Mouse (Mus musculus) urinary bladder, postnatal 14 days (tissue): ENCODE data around the gene Stk32b.

Experiments used
- DNase-seq: peaks from one replicate; pipeline ENCODE4 v3.0.0; 2021; ENCODE audit warnings: low spot score

Gene Stk32b

DNA sequence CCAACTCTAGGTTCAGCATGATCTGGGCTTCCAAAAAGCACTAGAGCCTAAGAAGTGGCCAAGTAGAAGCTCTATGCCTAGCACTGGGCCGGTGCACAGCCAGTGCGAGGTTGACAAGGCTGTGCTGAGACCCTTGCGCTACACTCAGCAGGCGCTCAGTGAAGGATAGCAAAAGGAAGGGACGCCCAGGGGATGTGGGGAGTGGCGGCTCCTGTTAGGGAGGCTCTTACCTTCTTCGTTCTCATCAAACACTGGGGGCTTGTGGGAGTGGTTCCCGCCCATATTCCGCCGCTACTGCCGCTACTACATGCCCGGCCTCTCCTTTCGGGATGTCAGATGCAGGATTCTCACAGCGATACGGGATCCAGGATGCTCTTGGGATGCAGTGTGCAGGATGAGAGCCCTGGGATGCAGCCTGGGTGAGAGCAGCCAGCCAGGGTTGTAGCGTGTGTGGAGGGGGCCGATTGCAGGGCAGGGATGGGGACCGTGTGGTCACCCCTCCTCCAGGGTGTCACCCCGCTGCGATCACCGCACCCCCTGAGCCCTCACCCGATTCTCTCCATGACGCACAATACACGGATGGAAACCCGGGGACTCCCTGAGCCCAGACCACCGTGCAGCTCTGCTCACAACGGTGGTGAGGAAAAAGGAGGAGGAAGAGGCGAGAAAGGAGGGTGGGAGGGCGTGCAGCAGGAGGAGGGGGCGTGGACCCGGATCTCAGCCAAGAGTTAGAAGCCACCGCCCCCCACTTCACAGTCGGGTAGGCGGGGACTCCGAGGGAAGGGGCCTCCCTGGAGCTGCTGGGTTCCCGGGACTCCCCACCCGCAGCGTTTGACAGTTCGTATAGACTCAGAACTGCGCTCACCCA is at the start of gene Stk32b:
Gene Stk32b (minus strand): TSS at position 667 of the 868 bp plus-strand sequence.
- DNase-seq: no peak

DNA sequence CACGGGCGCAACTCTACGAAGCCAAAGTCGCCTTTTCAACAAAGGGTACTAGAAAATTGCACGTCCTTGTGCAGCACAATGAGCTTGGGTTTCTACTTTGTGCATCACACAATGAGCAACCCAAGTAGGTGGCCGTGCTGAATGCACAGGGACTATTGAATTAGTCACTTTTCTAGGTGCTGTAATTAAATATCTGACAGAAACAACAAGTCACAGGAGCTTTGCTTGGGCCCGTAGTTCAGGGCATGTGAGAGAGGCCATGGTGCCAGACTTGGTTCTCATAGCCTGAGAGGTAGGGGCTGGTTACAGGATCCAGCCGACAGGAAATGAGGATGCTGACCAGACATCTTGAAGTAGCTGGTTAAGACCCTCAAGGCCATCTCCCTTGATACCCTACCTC is 48.9 kb upstream of the Stk32b start:
- no peak for DNase-seq

DNA sequence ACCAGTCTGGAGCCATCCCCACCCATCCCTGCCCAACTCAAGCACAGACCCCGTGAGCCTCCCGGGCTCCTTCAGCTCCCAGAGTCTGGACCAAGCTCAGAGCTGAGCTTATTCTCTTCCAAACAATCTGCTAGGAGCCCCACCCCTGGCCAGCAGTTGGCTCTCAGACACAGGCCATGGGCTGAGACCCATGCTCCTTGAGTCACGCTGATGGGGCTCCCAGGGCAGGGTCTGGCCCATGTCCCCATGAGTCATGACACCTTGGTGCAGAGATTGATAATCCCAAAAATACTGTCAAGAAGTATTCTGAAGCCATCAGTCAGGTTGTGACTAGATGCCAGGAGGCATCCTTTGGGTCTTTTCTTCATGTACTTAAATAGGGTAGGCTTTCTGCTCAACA is 45.1 kb upstream of the Stk32b start:
- no peak for DNase-seq

DNA sequence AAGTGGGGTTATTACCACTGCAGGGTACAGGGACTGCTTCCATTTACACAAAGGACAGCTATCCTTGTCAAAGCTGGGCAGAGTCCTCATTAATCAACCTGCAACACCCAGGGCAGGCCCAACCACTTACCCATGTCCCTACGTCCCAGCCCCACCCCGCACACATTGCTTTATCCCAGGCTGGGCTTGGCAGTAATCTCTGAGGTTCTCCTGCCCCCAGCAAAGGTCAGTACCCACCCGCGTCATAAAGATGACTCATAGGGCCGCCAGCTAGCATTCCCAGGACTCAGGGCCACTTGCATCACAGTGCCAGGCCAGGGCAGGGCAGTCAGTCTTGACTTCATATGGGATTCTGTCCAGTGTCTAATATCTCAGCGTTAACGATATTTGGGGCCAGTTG is 36.4 kb upstream of the Stk32b start:
- DNase-seq: no peak

DNA sequence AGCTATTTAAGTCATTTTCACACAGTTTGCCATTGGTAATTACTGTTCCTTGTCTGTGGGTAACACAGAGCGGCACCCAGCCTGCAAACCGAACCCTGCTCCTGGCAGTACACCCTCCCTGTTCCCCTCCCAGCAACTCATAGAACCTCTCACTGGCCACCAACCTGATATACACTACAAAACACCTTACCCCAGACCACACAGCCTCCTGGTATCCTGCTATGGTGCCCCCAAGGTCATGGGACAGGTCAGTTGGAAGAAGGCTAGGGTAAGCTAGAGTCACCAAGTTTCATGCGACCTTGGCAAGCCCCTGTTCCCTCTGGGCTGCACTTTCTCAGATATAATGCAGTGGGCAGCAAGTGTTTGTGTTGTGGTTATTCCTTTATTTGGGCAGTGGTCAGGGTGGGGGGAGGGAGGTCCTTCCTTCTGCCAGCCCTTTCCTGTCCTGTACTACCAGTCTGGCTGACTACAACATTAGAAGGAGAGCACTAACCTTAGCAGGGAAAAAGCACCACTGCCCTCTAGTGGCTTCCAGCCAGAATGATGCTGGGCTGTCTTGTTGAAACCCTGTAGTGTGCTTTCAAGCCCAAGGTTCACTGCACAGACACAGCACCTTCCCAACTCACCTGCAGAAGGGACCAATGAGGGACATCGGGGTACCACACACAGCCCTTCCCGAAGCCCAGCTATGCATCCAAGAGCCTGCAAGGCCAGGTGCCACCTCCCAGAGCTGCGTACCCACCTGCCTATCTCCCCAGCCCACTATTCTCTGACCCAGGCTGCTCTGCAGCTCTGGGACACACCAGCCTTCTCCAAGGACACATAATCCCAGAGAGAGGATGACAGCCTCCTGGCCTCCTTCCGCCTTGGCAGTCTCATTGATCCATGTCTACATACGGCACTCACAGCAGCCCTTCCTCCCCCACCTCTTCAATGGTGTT is 35.3 kb upstream of the Stk32b start:
- peak; percentile 69 for DNase-seq

DNA sequence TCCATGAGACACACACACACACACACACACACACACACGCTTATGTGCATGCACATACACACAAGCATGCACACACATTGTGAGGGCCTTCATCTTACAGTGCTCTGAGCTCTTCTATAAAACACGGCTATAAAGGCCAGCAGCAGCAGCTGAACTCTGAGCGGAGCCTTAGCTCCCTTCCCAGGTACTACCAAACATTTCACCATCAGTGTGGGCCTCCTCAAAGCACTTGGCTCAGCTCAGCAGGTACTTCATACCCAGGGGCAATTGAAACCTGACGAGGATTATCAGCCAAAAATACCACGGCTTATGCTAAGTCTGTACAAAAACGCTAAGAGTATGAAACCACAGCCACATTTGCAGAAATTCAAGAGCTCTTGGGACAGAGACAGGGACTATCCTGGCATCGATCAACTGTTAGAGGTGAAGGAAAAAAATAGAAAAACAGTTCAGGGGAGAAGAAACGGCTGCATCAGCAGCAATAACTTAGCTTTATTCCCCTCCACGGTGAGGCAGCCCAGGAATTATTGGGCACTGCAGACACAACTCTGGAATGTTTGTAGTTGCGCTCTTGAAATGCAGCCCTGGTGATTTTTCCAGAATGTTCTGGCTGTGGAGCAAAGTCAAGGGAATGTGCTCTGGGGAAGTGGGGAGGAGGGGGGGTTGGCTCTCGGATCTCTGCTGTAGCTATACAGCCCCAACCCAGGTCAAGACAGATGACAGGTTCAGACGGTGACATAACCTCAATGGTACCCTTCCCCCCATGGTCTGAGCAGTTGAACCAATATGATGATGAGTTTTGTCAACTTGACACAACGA is 27.1 kb upstream of the Stk32b start:
- no peak for DNase-seq

GRCm38 (mm10) chr5:37736213-37736612 is 19.2 kb upstream of the Stk32b start:
- no peak for DNase-seq

GRCm38 (mm10) chr5:37735224-37735623 is 18.3 kb upstream of the Stk32b start, which contains the start of gene Cytl1:
TSS of gene Cytl1 (plus strand) at chr5:37735519.
- DNase-seq: no peak

GRCm38 (mm10) chr5:37730781-37731180 is 13.8 kb upstream of the Stk32b start:
- DNase-seq: no peak

DNA sequence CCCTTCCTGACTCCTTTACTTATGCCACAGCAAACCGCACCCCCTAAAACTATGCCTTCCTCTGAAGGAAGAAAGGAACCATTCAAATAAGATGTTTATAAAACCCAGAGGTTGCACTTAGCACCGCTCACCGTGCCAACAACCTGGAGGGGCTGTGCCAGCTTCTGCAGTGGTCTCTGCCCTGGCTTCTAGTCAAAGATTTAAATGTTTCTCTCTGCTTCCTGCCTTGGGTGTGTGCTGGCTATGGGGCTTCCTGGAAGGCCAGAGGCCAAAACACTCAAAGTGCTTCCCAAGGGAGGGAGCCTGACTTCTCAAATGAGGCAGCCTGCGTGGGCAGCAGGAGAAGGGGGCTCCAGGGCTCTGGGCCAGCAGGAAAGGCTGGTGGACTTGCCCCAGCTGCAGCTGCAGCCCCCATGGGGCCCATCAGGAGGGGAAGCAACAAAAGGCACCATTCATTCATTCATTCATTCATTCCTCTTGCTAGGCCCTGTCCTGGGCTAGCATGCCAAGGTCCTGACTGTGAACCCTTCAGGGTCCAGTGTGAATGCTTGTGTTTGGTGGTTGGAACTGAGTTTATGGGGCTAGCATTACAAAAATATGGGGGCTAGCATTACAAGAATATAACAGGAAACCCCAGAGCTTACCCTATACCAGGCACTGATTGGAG is 8.4 kb upstream of the Stk32b start:
- DNase-seq: no peak

- no peak for DNase-seq
These were observed 3.7 kb upstream of the Stk32b start for GRCm38 (mm10) chr5:37720670-37721069.

- peak; percentile 53 for DNase-seq
These were observed 503 bp upstream of the Stk32b start for GRCm38 (mm10) chr5:37717384-37717963.

DNA sequence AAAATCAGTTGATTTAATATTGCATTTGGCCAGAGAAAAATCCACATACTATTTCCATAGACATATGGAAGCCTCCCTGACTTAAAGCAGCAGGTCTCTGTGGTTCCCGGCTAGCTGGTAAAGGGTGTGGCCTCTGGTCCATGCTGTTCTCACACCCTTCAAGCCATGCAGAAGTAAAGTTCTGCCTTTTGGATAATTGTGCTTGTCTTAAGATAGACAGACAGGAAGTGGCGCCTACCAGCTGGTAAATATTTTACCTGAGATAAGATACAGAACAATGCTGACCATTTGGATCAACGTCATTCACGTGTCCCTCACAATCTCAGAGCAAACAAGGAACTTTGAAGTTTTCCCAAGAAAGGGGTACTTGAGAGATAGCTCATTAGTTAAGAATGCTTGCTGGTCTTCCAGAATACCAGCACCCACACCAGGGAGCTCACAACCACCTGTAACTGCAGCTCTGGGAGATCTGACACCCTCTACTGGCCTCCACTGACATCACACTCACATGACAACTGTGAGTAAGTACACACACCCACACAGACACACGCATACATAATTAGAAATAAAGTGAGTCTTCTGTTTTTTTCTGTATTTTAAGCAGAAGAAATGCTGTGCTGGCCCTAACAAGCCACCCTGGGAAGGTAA is 7.6 kb downstream of the Stk32b start:
- DNase-seq: no peak

- no peak for DNase-seq
These were observed 8.8 kb downstream of the Stk32b start for GRCm38 (mm10) chr5:37708124-37708523.

DNA sequence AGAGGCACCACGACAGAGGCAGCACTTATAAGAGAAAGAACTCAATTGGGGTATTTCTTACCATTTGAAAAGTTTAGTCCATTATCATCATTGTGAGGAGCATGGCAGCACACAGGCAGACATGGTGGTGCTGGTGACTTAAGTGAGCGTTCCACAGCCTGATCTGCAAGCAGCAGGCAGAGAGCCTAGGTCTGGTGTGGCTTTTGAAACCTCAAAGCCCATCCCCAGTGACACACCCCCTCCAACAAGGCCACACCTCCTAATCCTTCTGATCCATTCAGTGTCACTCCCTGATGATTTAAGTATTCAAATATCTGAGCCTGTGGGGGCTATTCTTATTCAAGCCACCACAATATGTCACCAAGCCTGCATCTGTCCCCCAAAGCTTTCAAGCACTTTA is 12.0 kb downstream of the Stk32b start:
- no peak for DNase-seq

DNA sequence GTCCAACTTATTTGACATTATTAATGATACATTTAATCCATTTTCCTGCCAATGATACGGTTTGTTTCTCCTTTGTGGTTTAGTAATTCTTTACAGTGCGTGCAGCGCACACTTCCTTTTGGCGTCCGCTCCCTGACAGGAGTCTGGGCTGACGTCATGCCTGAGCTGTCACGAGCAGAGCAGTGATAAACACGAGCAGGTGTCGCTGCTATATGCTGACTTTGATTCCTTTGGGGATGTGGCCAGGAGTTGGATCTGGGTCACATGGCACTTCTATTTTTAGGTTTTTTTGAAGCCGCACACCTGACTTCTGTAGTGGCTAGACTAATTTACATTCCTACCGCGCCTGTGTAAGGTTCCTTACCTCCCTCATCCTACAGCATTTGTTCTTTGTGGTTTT is 17.2 kb downstream of the Stk32b start:
- no peak for DNase-seq

DNA sequence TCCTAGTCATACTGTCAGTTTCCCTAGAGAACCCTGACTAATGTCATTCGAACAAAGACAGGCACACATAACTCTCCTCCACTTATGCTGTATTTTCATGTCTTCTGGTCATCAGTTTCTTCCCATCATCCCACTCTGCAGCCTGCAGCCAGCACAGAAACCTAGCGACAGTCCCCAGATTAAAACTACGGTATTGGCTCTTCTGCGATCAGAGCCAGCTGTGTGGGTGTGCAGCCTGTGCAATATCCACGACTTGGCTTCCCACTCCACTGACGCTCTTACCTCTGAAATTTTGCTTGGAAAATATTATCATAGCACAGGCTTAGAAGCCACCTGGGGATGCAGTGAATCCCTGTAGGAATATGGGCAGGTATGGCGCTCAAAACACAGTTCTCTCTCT is 19.7 kb downstream of the Stk32b start:
- DNase-seq: no peak

- no peak for DNase-seq
These were observed 21.2 kb downstream of the Stk32b start for GRCm38 (mm10) chr5:37695773-37696172.

GRCm38 (mm10) chr5:37692759-37693158 is 24.2 kb downstream of the Stk32b start:
- no peak for DNase-seq

- no peak for DNase-seq
These were observed 46.2 kb downstream of the Stk32b start for GRCm38 (mm10) chr5:37670781-37671180.

DNA sequence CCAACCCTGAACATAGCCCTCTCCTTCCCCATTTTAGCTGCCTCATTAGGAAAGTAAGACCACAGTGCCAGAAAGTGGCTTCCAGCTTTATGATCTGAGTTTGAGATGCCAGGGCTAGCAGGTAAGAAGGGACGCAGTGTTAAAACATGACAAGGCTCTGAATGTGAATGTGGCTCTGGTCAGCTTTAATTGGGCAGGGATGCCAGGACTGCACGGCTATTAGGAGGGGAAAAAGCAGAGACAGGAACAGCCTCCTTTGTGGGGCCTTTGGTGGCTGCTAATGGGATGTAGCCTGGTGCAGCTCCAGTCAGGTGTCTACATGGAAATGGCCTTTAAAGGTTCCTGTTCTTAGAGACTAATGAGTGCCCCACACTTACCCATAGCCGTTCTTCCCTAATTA is 52.0 kb downstream of the Stk32b start:
- DNase-seq: no peak
